23 mouse cellular contexts compared by ENCODE assay signal in the genomic region with DNA sequence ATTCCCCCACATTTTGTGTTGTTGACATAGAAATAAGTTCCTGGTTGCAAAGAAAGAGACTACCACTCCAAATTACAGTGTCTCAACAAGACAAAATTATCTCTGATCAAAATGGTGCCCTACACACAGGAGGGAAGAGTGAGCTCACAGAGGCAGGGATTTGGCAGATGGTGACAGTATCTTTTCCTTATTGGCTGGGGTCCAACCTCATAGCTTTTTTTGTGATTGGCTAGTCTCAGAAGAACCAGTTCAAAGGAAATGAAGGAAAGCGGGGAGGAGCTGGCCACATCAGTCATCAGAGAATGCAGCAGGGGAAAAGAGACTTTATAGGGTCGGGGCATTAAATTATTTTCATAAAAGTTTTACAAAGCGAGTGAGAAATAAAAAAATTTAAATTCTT.
DNase-seq lines count a peak whose midpoint lies in the region; ATAC-seq and TF ChIP-seq lines count a peak whose summit lies in the region.
"Had no signal": no experiment of that assay in that cellular context is flagged by ENCODE, and none has a peak within 500 bp of the region (broad histone marks: within the 10 kb centered on the region; RNA-seq: fewer than 3 reads in every experiment).

No protein-coding gene starts in this region.

- WGBS in kidney, postnatal 0 days: 64% methylated on average over 3 of the region's 3 CpGs
- WGBS in midbrain, embryonic 14.5 days: 74% methylated on average over 3 of the region's 3 CpGs
- 80% methylated on average over 3 of the region's 3 CpGs for WGBS in midbrain, embryonic 15.5 days

- no peaks in the 10 kb centered on the region for H3K4me1 ChIP-seq in kidney, postnatal 0 days (replicated peaks; ENCODE audit: insufficient read depth, low read length)
- no peaks in the 10 kb centered on the region for H3K4me1 ChIP-seq in midbrain, embryonic 14.5 days (ENCODE audit: control insufficient read depth, insufficient read depth, low read length)
- H3K4me1 ChIP-seq in midbrain, embryonic 15.5 days: no peaks in the 10 kb centered on the region
- H3K4me1 ChIP-seq: embryonic facial prominence, embryonic 15.5 days; forebrain, embryonic 10.5 days; heart, embryonic 15.5 days had no signal

- ATAC-seq in kidney, postnatal 0 days (replicated peaks; ENCODE audit: low FRiP score, low read depth): no peak
- ATAC-seq in midbrain, embryonic 14.5 days (ENCODE audit: low FRiP score, low TSS enrichment): no peak
- no peak for ATAC-seq in midbrain, embryonic 15.5 days (replicated peaks)
- ATAC-seq: forebrain, embryonic 16.5 days had no signal

- H3K9me3 ChIP-seq in kidney, postnatal 0 days (replicated peaks; ENCODE audit: low read length): no peaks in the 10 kb centered on the region
- no peaks in the 10 kb centered on the region for H3K9me3 ChIP-seq in midbrain, embryonic 14.5 days (ENCODE audit: control insufficient read depth, low read length)
- H3K9me3 ChIP-seq in midbrain, embryonic 15.5 days: no peaks in the 10 kb centered on the region
- H3K9me3 ChIP-seq: embryonic facial prominence, embryonic 15.5 days; forebrain, embryonic 10.5 days; heart, embryonic 15.5 days had no signal

- H3K4me3 ChIP-seq in kidney, postnatal 0 days (replicated peaks; ENCODE audit: low read depth, low read length): no peak overlapping the region
- H3K4me3 ChIP-seq in midbrain, embryonic 14.5 days (replicated peaks; ENCODE audit: low read depth, low read length): no peak overlapping the region
- no peak overlapping the region for H3K4me3 ChIP-seq in midbrain, embryonic 15.5 days
- H3K4me3 ChIP-seq: embryonic facial prominence, embryonic 15.5 days; erythroblast, embryonic 14.5 days; forebrain, embryonic 10.5 days; heart, adult 2 months; heart, embryonic 15.5 days had no signal

- H3K27me3 ChIP-seq in kidney, postnatal 0 days (ENCODE audit: insufficient read depth, low read length): no peaks in the 10 kb centered on the region
- H3K27me3 ChIP-seq in midbrain, embryonic 14.5 days (ENCODE audit: control insufficient read depth, insufficient read depth, low read length): no peaks in the 10 kb centered on the region
- no peaks in the 10 kb centered on the region for H3K27me3 ChIP-seq in midbrain, embryonic 15.5 days (replicated peaks)
- H3K27me3 ChIP-seq: embryonic facial prominence, embryonic 15.5 days; heart, embryonic 15.5 days had no signal

- no peak overlapping the region for H3K9ac ChIP-seq in kidney, postnatal 0 days (ENCODE audit: low read depth, low read length)
- H3K9ac ChIP-seq in midbrain, embryonic 14.5 days (replicated peaks; ENCODE audit: low read length): no peak overlapping the region
- H3K9ac ChIP-seq in midbrain, embryonic 15.5 days: no peak overlapping the region
- H3K9ac ChIP-seq: embryonic facial prominence, embryonic 15.5 days; heart, embryonic 15.5 days; hindbrain, embryonic 14.5 days had no signal

- no peaks in the 10 kb centered on the region for H3K36me3 ChIP-seq in kidney, postnatal 0 days (ENCODE audit: insufficient read depth, low read length)
- H3K36me3 ChIP-seq in midbrain, embryonic 14.5 days (ENCODE audit: control insufficient read depth, insufficient read depth, low read length): no peaks in the 10 kb centered on the region
- no peaks in the 10 kb centered on the region for H3K36me3 ChIP-seq in midbrain, embryonic 15.5 days (replicated peaks)
- H3K36me3 ChIP-seq: embryonic facial prominence, embryonic 15.5 days; forebrain, embryonic 10.5 days; heart, embryonic 15.5 days had no signal

- no peak overlapping the region for H3K4me2 ChIP-seq in kidney, postnatal 0 days (ENCODE audit: low read length)
- H3K4me2 ChIP-seq in midbrain, embryonic 14.5 days (ENCODE audit: low read length): no peak overlapping the region
- H3K4me2 ChIP-seq in midbrain, embryonic 15.5 days: no peak overlapping the region
- H3K4me2 ChIP-seq: embryonic facial prominence, embryonic 15.5 days; heart, embryonic 11.5 days; heart, embryonic 15.5 days; hindbrain, embryonic 14.5 days had no signal

- no peak overlapping the region for H3K27ac ChIP-seq in kidney, postnatal 0 days
- no peak overlapping the region for H3K27ac ChIP-seq in midbrain, embryonic 14.5 days (replicated peaks; ENCODE audit: low read depth, low read length)
- no peak overlapping the region for H3K27ac ChIP-seq in midbrain, embryonic 15.5 days
- H3K27ac ChIP-seq: embryonic facial prominence, embryonic 15.5 days; heart, adult 2 months; heart, embryonic 15.5 days; hindbrain, embryonic 14.5 days had no signal

- TF ChIP-seq CTCF in kidney, postnatal 0 days (IDR thresholded peaks at IDR 0.05; ENCODE audit: low read depth): no peak

- DNase-seq in cerebellum, postnatal 10 days: peak; percentile 31 to 43
- DNase-seq in cerebellum, postnatal 4 days (ENCODE audit: low spot score in 2 of 2): no peak
- DNase-seq in kidney, postnatal 0 days (ENCODE audit: low spot score): peak; percentile 22
- DNase-seq in kidney, adult 8-10 months: no peak
- DNase-seq in midbrain, embryonic 14.5 days: peak; percentile 55
- DNase-seq in NIH3T3 (ENCODE audit: low read depth): peak; percentile 2
- DNase-seq in urinary bladder, adult 2 months (ENCODE audit: low spot score): no peak
- DNase-seq: adrenal gland, adult 8-10 months; adrenal gland, postnatal 36 days; cerebellum, adult 11 months; cerebellum, adult 8-10 months; cerebellum, postnatal 25 days; gastrocnemius, postnatal 10 days; heart, adult 2 months; heart, postnatal 14 days had no signal

Comparison
In these comparisons a context has a peak if more than half of its experiments do, and no peak if none do; other contexts are left out.
1. DNase-seq: peak in cerebellum, postnatal 10 days (2 of 2), kidney, postnatal 0 days (single experiment), midbrain, embryonic 14.5 days (single experiment) and NIH3T3 (single experiment); none in cerebellum, postnatal 4 days (0 of 2), kidney, adult 8-10 months (0 of 2) and urinary bladder, adult 2 months (single experiment).